ENCODE assay signal across 8 mouse cellular contexts in the genomic region with DNA sequence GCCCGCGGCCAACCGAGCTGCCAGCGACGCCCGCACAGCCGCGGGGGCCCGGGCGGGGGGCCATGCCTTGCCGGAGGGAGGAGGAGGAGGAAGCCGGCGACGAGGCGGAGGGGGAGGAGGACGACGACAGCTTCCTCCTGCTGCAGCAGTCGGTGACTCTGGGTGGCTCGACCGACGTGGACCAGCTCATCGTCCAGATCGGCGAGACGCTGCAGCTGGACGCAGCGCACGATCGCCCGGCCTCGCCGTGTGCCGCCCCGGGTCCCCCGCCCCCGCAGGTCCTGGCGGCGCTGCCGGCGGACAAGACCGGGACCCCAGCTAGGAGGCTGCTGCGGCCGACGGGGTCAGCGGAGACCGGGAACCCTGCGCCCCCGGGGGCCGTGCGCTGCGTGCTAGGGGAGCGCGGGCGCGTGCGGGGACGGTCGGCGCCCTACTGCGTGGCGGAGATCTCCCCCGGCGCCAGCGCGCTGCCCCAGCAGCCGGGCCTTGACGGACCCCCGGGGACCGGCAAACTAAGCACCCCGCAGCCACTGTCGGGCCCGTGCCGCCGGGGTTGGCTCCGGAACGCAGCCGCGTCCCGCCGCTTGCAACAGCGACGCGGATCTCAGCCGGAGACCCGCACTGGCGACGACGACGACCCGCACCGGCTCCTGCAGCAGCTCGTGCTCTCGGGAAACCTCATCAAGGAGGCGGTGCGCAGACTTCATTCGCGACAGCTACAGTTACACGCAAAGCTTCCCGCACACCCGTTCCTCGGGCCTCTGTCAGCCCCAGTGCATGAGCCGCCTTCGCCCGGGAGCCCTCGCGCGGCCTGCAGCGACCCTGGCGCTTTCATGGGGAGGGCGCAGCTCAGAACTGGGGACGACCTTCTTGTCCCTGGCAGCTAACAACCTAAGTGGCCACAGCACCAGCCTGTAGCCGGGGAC. TPM values are rescaled to one million over a fixed set of nuclear protein-coding genes. Genes with fewer than 3 reads are reported as not detected.
DNase-seq lines count a peak whose midpoint lies in the region; ATAC-seq and TF ChIP-seq lines count a peak whose summit lies in the region.

No protein-coding gene starts in this region.

- no peak for TF ChIP-seq CTCF in cerebellum, adult 2 months (IDR thresholded peaks at IDR 0.05; ENCODE audit: borderline replicate concordance, insufficient read depth, low read depth, low read length)

- no peaks in the 10 kb centered on the region for H3K9me3 ChIP-seq in hindbrain, embryonic 14.5 days (ENCODE audit: control insufficient read depth, low read length)
- no peaks in the 10 kb centered on the region for H3K9me3 ChIP-seq in megakaryocyte, embryonic 14.5 days

- peaks cover 10% of the 10 kb centered on the region for H3K4me1 ChIP-seq in cerebellum, adult 2 months (ENCODE audit: control insufficient read depth, insufficient read depth, low read length)
- H3K4me1 ChIP-seq in hindbrain, embryonic 14.5 days (replicated peaks; ENCODE audit: control insufficient read depth, insufficient read depth, low read length): peaks cover 33% of the 10 kb centered on the region
- H3K4me1 ChIP-seq in megakaryocyte, embryonic 14.5 days: peaks cover 59% of the 10 kb centered on the region

- peak; percentile 47 for DNase-seq in cerebellum, adult 11 months
- no peak for DNase-seq in cerebellum, adult 11-12 months
- DNase-seq in cerebellum, adult 2 months: peak; percentile 65 to 76
- peak; percentile 52 to 65 for DNase-seq in frontal cortex, postnatal 14 days (ENCODE audit: low spot score in 2 of 2)
- DNase-seq in hindbrain, embryonic 14.5 days (ENCODE audit: low spot score): peak; percentile 56
- peak; percentile 61 to 66 for DNase-seq in left cerebral cortex, postnatal 14 days (ENCODE audit: low spot score in 2 of 2)
- DNase-seq in right cerebral cortex, postnatal 4 days: peak; percentile 77

- under 1% methylated on average over 111 of the region's 112 CpGs for WGBS in cerebellum, adult 2 months
- WGBS in hindbrain, embryonic 14.5 days: under 1% methylated on average over 95 of the region's 112 CpGs

- peak; percentile 58 for ATAC-seq in hindbrain, embryonic 14.5 days (ENCODE audit: low FRiP score)

- no peak for TF ChIP-seq POLR2A in cerebellum, adult 2 months (IDR thresholded peaks at IDR 0.05; ENCODE audit: borderline replicate concordance, insufficient read depth, low read length)

- no peaks in the 10 kb centered on the region for H3K27me3 ChIP-seq in cerebellum, adult 2 months (ENCODE audit: control insufficient read depth, insufficient read depth, low read length)
- no peaks in the 10 kb centered on the region for H3K27me3 ChIP-seq in hindbrain, embryonic 14.5 days (ENCODE audit: control insufficient read depth, insufficient read depth, low read length)
- H3K27me3 ChIP-seq in megakaryocyte, embryonic 14.5 days (replicated peaks): no peaks in the 10 kb centered on the region

- no peaks in the 10 kb centered on the region for H3K36me3 ChIP-seq in hindbrain, embryonic 14.5 days (replicated peaks; ENCODE audit: control insufficient read depth, insufficient read depth)
- peaks cover 22% of the 10 kb centered on the region for H3K36me3 ChIP-seq in megakaryocyte, embryonic 14.5 days (replicated peaks; ENCODE audit: low read length)

- intact Hi-C loops in left cerebral cortex, postnatal 14 days (cut with DNase I): loop anchor here (2.0 kb wide), 1 partner anchor 16 kb away; no protein-coding TSS in a partner anchor

- peak overlapping the region; percentile 95 for H3K4me3 ChIP-seq in cerebellum, adult 2 months (replicated peaks; ENCODE audit: insufficient read depth, low read depth, low read length)
- H3K4me3 ChIP-seq in hindbrain, embryonic 14.5 days (replicated peaks; ENCODE audit: low read length): peak overlapping the region; percentile 81
- peak overlapping the region; percentile 96 for H3K4me3 ChIP-seq in megakaryocyte, embryonic 14.5 days (replicated peaks)

- H3K9ac ChIP-seq in hindbrain, embryonic 14.5 days: peak overlapping the region; percentile 85

- peak overlapping the region; percentile 88 for H3K4me2 ChIP-seq in hindbrain, embryonic 14.5 days (replicated peaks)

- peak overlapping the region; percentile 78 for H3K27ac ChIP-seq in cerebellum, adult 2 months (ENCODE audit: insufficient read depth, low read length)
- peak overlapping the region; percentile 94 for H3K27ac ChIP-seq in hindbrain, embryonic 14.5 days

RNA-seq across cellular contexts. Expression of a gene that starts 0.6 kb away (rescaled TPM):
- polyA plus RNA-seq in cerebellum, adult 2 months (2012; rRNA removed): 13.2 and 14.7 TPM in 2 replicates
- polyA plus RNA-seq in hindbrain, embryonic 14.5 days (2014; fragmentation: Nextera tagmentation; extraction: Ambion mirVana): 19.1 and 23.4 TPM in 2 replicates
- 10 to 100 TPM; 11.2 to 14.7 TPM for total RNA-seq in left cerebral cortex, postnatal 14 days (2021)
- 25.1 and 50.6 TPM in 2 replicates for polyA plus RNA-seq in megakaryocyte, embryonic 14.5 days (2012; ENCODE audit: insufficient read depth, low replicate concordance)

RNA-seq across cellular contexts. Expression of a gene that starts 17.6 kb away (rescaled TPM):
- 6.9 and 7.1 TPM in 2 replicates for polyA plus RNA-seq in cerebellum, adult 2 months (2012; rRNA removed)
- 5.4 and 5.5 TPM in 2 replicates for polyA plus RNA-seq in hindbrain, embryonic 14.5 days (2014; fragmentation: Nextera tagmentation; extraction: Ambion mirVana)
- 10 to 100 TPM; 10.5 to 10.6 TPM for total RNA-seq in left cerebral cortex, postnatal 14 days (2021)
- 16.8 and 19.5 TPM in 2 replicates for polyA plus RNA-seq in megakaryocyte, embryonic 14.5 days (2012; ENCODE audit: insufficient read depth, low replicate concordance)

RNA-seq across cellular contexts. Expression of a gene that starts 28.5 kb away (rescaled TPM):
- 2.4 and 2.5 TPM in 2 replicates for polyA plus RNA-seq in cerebellum, adult 2 months (2012; rRNA removed)
- polyA plus RNA-seq in hindbrain, embryonic 14.5 days (2014; fragmentation: Nextera tagmentation; extraction: Ambion mirVana): 6.7 and 6.8 TPM in 2 replicates
- 1 to 10 TPM; 3.0 TPM for total RNA-seq in left cerebral cortex, postnatal 14 days (2021)
- 1.8 TPM in 1 of 2 replicates, not detected in the other for polyA plus RNA-seq in megakaryocyte, embryonic 14.5 days (2012; ENCODE audit: insufficient read depth, low replicate concordance)
